Mouse (Mus musculus): ENCODE measurements around the gene Vezf1.

GRCm38 (mm10) chr11:88107365-88107764 is 39.3 kb downstream of the Vezf1 start:
- TF ChIP-seq CTCF (IDR thresholded peaks at IDR 0.05): no peak
- no peak for TF ChIP-seq EP300 (IDR thresholded peaks at IDR 0.05)

All from lung, postnatal 0 days (tissue).